Mouse (Mus musculus): ENCODE results near the gene Syt13.

GRCm38 (mm10) chr2:92985171-92985570 is 70.3 kb downstream of the Syt13 start:
- TF ChIP-seq CTCF (conservative IDR thresholded peaks at IDR 0.05; ENCODE audit: low read length) = no peak
- no peak for TF ChIP-seq POU5F1 (IDR thresholded peaks at IDR 0.05; ENCODE audit: borderline replicate concordance, low read length)
- TF ChIP-seq NANOG (IDR thresholded peaks at IDR 0.05; ENCODE audit: borderline replicate concordance, low read length) = no peak
